Mouse (Mus musculus) spleen, adult 2 months (tissue): ENCODE data around the gene 1700123L14Rik.

Experiments
- CTCF ChIP-seq: fragments of 200-500 bp; IDR thresholded peaks from 2 replicates; pipeline ENCODE4 v1.5.1; 2011; ENCODE audit warnings: mild to moderate bottlenecking, inconsistent platforms; ENCODE audit not compliant: insufficient read depth, insufficient read length, insufficient replicate concordance; ENCODE audit errors: extremely low read depth
- POLR2A ChIP-seq: fragments of 200-500 bp; IDR thresholded peaks from 2 replicates; pipeline ENCODE4 v1.6.1; 2011; ENCODE audit warnings: low read depth, low read length, inconsistent platforms

- TF ChIP-seq CTCF (no peak), POLR2A (no peak)
Measured at GRCm38 (mm10) chr6:96183392-96183791, 17.3 kb upstream of the 1700123L14Rik start.
